Mouse (Mus musculus) cortical plate, adult 2 months (tissue): ENCODE measurements around the gene Exosc10. TPM values are rescaled to one million over a fixed set of nuclear protein-coding genes. Genes with fewer than 3 reads are reported as not detected.

Experiments used
- H3K27ac ChIP-seq: fragments of 200-500 bp; 2 replicates; pipeline ENCODE4 v1.5.1; 2012; ENCODE audit warnings: low read length, control low read depth, inconsistent platforms; ENCODE audit not compliant: insufficient read depth
- H3K4me1 ChIP-seq: fragments of 200-500 bp; 2 replicates; pipeline ENCODE4 v1.6.1; 2011; ENCODE audit warnings: low read length; ENCODE audit not compliant: control insufficient read depth, insufficient read depth
- H3K4me3 ChIP-seq: fragments of 200-500 bp; 2 replicates; pipeline ENCODE4 v1.5.1; 2011; ENCODE audit warnings: mild to moderate bottlenecking, low read length, control low read depth; ENCODE audit not compliant: insufficient read depth
- CTCF ChIP-seq: fragments of 200-500 bp; IDR thresholded peaks from 2 replicates; pipeline ENCODE4 v1.5.1; 2011; ENCODE audit warnings: mild to moderate bottlenecking, control low read depth, low read length; ENCODE audit not compliant: insufficient read depth; ENCODE audit errors: extremely low read depth
- POLR2A ChIP-seq: fragments of 200-500 bp; IDR thresholded peaks from 2 replicates; pipeline ENCODE4 v1.6.1; 2011; ENCODE audit warnings: mild to moderate bottlenecking, low read length, control low read depth; ENCODE audit not compliant: insufficient read depth; ENCODE audit errors: extremely low read depth
- polyA plus RNA-seq: library from polyadenylated mRNA; depleted of rRNA; stranded (reverse); fragments of >200 nt; gene quantifications from 2 replicates; pipeline ENCODE4 v1.2.3, GENCODE M21; 2012

Gene Exosc10
- polyA plus RNA-seq, 1 experiment: 38.4 TPM

DNA sequence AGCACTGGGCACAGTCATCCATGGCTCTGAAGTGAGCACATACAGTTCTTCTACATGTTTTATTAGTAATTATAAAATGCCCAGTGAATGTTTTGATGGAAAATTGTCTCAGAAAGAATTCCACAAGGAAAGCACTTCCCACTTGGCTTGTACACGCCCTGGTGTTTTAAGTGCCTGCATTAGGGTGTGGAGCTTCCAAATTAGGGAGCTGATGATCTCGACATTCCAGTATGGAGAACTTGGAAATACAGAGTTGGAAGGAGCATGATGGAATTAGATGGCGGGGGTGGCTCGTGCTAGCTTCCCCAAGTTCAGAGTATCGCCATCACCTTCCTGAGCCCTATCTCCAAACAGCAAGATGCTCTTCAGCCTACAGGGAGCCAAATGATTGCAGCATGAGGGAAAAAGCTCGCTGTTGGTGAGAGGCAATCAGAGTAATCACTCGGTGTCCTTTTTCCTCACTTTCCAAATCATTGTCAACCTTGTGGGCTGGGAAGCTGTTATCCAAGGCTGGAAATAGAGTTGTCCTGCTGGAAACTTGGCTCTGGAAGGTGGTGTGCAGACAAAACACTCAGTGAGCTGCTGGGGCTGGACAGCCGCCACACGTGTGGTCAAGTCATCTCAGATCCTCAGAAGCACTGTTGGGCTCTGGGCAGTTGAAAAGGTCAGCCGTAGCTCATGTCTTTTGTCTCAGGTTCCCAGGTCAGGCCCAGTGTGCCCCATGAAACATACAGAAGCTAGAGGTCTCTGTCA is 30.9 kb upstream of the Exosc10 start:
- Histone ChIP-seq H3K4me1 (no peaks in the 10 kb centered on the region), H3K27ac (no peak overlapping the region), H3K4me3 (no peak overlapping the region)
- no peak for TF ChIP-seq POLR2A
- TF ChIP-seq CTCF: no peak

- TF ChIP-seq POLR2A (no peak), CTCF (no peak)
- no peaks in the 10 kb centered on the region for H3K4me1 ChIP-seq
- H3K4me3 ChIP-seq: no peak overlapping the region
- no peak overlapping the region for H3K27ac ChIP-seq
These were observed 27.9 kb upstream of the Exosc10 start for GRCm38 (mm10) chr4:148530351-148530750.

GRCm38 (mm10) chr4:148530778-148531177 is 27.5 kb upstream of the Exosc10 start:
- TF ChIP-seq POLR2A (no peak), CTCF (no peak)
- Histone ChIP-seq H3K4me3 (no peak overlapping the region), H3K4me1 (no peaks in the 10 kb centered on the region), H3K27ac (no peak overlapping the region)

DNA sequence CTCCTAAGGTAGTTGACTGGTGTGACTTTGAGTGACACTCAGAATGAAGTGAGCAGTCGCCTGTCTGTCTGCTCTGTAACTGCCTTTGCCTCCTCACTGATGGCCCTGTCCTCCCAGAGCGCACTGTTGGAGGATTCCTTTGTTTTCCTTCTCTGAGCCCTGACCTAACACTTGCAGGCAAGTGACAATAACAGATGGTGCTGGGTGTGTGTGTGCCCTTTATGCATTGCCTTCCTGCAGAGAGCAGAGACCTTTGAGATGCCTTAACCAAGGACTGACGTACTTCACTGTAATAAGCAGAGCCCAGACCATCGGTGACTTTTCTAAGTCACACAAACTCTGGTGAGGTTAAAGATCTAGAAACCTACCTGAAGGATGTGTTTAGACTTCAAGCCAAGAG is 26.9 kb upstream of the Exosc10 start:
- TF ChIP-seq POLR2A (no peak), CTCF (no peak)
- no peak overlapping the region for H3K4me3 ChIP-seq
- H3K4me1 ChIP-seq: no peaks in the 10 kb centered on the region
- no peak overlapping the region for H3K27ac ChIP-seq

DNA sequence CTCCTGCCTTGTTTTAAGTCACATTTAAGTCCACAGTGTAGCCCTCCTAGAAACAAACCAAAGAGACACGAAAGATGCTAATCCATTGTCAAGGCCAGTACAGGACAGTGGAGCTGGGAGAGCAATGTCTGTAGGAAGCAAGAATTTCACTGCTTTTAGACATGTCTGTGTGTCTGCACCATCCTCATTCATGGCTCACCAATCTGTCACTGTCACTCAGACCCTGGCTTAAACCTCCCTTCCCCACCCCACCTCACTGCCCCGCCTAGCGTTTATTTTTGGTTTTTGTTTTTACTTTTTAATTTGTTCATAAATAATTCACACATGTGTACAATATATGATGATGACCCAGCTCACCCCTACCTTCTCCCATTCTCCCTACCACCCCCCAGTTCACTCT is 25.7 kb upstream of the Exosc10 start:
- Histone ChIP-seq H3K27ac (no peak overlapping the region), H3K4me1 (no peaks in the 10 kb centered on the region), H3K4me3 (no peak overlapping the region)
- no peak for TF ChIP-seq POLR2A
- TF ChIP-seq CTCF: no peak

- Histone ChIP-seq H3K4me3 (no peak overlapping the region), H3K27ac (no peak overlapping the region)
These were observed 24.5 kb upstream of the Exosc10 start for GRCm38 (mm10) chr4:148533613-148534328.

GRCm38 (mm10) chr4:148535876-148536275 is 22.4 kb upstream of the Exosc10 start:
- Histone ChIP-seq H3K4me3 (no peak overlapping the region), H3K4me1 (no peaks in the 10 kb centered on the region), H3K27ac (no peak overlapping the region)
- TF ChIP-seq POLR2A (no peak), CTCF (no peak)

More at GRCm38 (mm10) chr4:148533613-148534328, 24.5 kb upstream of the Exosc10 start:
- TF ChIP-seq POLR2A (no peak), CTCF (no peak)
- H3K4me1 ChIP-seq: no peaks in the 10 kb centered on the region

DNA sequence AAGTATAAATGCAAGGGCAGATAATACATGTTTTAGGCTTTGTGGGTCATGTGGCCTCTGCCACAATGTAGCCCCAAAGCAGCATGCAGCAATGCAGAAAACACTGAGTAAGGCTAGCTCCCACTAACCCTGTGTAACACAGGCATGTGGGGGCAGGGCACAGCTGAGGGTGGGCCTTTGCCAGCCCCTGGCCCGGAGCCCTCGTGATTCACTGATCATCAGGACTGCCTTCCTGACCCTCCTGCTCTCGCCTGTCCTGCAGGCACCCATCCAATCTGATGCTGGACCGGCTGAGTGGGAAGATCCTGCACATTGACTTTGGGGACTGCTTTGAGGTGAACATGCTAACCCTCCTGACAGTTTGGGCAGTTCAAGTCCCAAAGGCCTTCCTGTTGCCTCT is 9.1 kb upstream of the Exosc10 start:
- Histone ChIP-seq H3K4me3 (no peak overlapping the region), H3K4me1 (no peaks in the 10 kb centered on the region)
- TF ChIP-seq CTCF (no peak), POLR2A (no peak)

GRCm38 (mm10) chr4:148557766-148558165 is 463 bp upstream of the Exosc10 start:
- H3K4me3 ChIP-seq: peak overlapping the region; percentile 34
- TF ChIP-seq CTCF: no peak
- TF ChIP-seq POLR2A: no peak

More for the DNA sequence above, 9.1 kb upstream of the Exosc10 start:
- no peak overlapping the region for H3K27ac ChIP-seq

GRCm38 (mm10) chr4:148562676-148563075 is 4.4 kb downstream of the Exosc10 start:
- Histone ChIP-seq H3K27ac (no peak overlapping the region), H3K4me1 (peaks cover 1% of the 10 kb centered on the region; the same call in 1 of the 2 replicates), H3K4me3 (no peak overlapping the region)
- TF ChIP-seq CTCF: no peak
- TF ChIP-seq POLR2A: no peak

More at GRCm38 (mm10) chr4:148557766-148558165, 463 bp upstream of the Exosc10 start:
- Histone ChIP-seq H3K27ac (no peak overlapping the region), H3K4me1 (peaks cover 1% of the 10 kb centered on the region; the same call in 1 of the 2 replicates)
